In the genomic region with DNA sequence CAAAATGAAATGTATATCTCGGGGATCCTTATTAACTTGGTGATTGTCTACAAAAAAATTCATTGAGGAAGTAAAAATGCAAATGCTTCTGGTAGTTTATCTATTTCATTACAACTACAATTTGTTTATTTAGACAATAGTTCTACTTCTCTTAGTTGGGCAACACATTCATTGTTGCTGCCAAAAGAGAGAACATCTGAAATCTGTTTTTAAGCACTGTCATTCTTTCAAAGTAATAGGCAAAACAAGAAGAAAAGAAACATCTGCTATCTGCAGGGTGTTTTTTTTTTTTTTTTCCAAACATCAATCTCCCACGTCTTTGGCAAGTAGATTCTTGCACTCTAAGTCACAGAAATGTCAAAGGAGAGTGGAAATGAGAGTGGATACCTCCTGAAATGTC, we compare ENCODE assay signal across 24 mouse cellular contexts.
"Had no signal": no experiment of that assay in that cellular context is flagged by ENCODE, and none has a peak within 500 bp of the region (broad histone marks: within the 10 kb centered on the region; RNA-seq: fewer than 3 reads in every experiment).

No protein-coding gene starts in this region.

- ATAC-seq: hindbrain, embryonic 16.5 days; inflammation-experienced regulatory T-cells, adult 6 months; intestine, embryonic 15.5 days; intestine, postnatal 0 days had no signal

- H3K4me1 ChIP-seq: heart, embryonic 10.5 days; heart, embryonic 12.5 days; hindbrain, embryonic 10.5 days; hindbrain, embryonic 12.5 days; intestine, embryonic 15.5 days; limb, embryonic 10.5 days; limb, embryonic 12.5 days had no signal

- H3K27ac ChIP-seq: gastrocnemius, adult 2 months; heart, embryonic 10.5 days; hindbrain, embryonic 10.5 days; hindbrain, embryonic 12.5 days; hindbrain, embryonic 14.5 days; intestine, embryonic 15.5 days; layer of hippocampus, adult 2 months; left cerebral cortex, adult 2 months; limb, embryonic 10.5 days; limb, embryonic 12.5 days had no signal

- H3K27me3 ChIP-seq: heart, embryonic 12.5 days; hindbrain, embryonic 12.5 days; intestine, embryonic 15.5 days; limb, embryonic 12.5 days had no signal

- H3K9me3 ChIP-seq: heart, embryonic 10.5 days; heart, embryonic 12.5 days; hindbrain, embryonic 10.5 days; hindbrain, embryonic 12.5 days; intestine, embryonic 15.5 days; limb, embryonic 10.5 days; limb, embryonic 12.5 days had no signal

- H3K4me3 ChIP-seq: gastrocnemius, adult 2 months; heart, embryonic 10.5 days; heart, embryonic 12.5 days; hindbrain, embryonic 10.5 days; hindbrain, embryonic 12.5 days; intestine, embryonic 15.5 days; layer of hippocampus, adult 2 months; left cerebral cortex, adult 2 months; limb, embryonic 10.5 days; limb, embryonic 12.5 days had no signal

- H3K4me2 ChIP-seq: heart, embryonic 12.5 days; hindbrain, embryonic 12.5 days; hindbrain, embryonic 14.5 days; intestine, embryonic 15.5 days; limb, embryonic 12.5 days had no signal

- DNase-seq: gastrocnemius, adult 2 months; gastrocnemius, postnatal 10 days; gastrocnemius, postnatal 25 days; heart, adult 18-20 months; heart, postnatal 10 days; heart, postnatal 4 days; kidney, adult 18-20 months; kidney, adult 8-10 months; kidney, postnatal 10 days; kidney, postnatal 25 days; kidney, postnatal 4 days had no signal

- H3K36me3 ChIP-seq: heart, embryonic 10.5 days; heart, embryonic 12.5 days; hindbrain, embryonic 10.5 days; hindbrain, embryonic 12.5 days; intestine, embryonic 15.5 days; limb, embryonic 10.5 days; limb, embryonic 12.5 days had no signal

- H3K9ac ChIP-seq: heart, embryonic 12.5 days; hindbrain, embryonic 12.5 days; hindbrain, embryonic 14.5 days; intestine, embryonic 15.5 days; limb, embryonic 12.5 days had no signal
